Mouse (Mus musculus) brain, embryonic 18.5 days (tissue): ENCODE results near the gene Slc25a5.

ENCODE experiments used
- DNase-seq: peaks from one replicate; pipeline ENCODE4 v3.0.0-alpha.2; 2012; ENCODE audit warnings: low read depth, low spot score

Gene Slc25a5

GRCm38 (mm10) chrX:36799131-36799879 is 3.9 kb downstream of the Slc25a5 start:
- DNase-seq = no peak

- DNase-seq = no peak
These were observed 7.7 kb downstream of the Slc25a5 start for GRCm38 (mm10) chrX:36803189-36803588.

- DNase-seq = no peak
These were observed 8.7 kb downstream of the Slc25a5 start for GRCm38 (mm10) chrX:36804196-36804595.

- DNase-seq = no peak
These were observed 10.2 kb downstream of the Slc25a5 start for GRCm38 (mm10) chrX:36805466-36806235.

GRCm38 (mm10) chrX:36807360-36808317 is 12.2 kb downstream of the Slc25a5 start:
- peak; percentile 57 for DNase-seq

GRCm38 (mm10) chrX:36808318-36808683 is 12.8 kb downstream of the Slc25a5 start:
- no peak for DNase-seq

- DNase-seq = no peak
These were observed 15.9 kb downstream of the Slc25a5 start for GRCm38 (mm10) chrX:36811377-36811776.

- DNase-seq = no peak
These were observed 18.8 kb downstream of the Slc25a5 start for GRCm38 (mm10) chrX:36814161-36814836.

- DNase-seq = no peak
These were observed 19.6 kb downstream of the Slc25a5 start for GRCm38 (mm10) chrX:36815022-36815421.

- no peak for DNase-seq
These were observed 20.0 kb downstream of the Slc25a5 start for GRCm38 (mm10) chrX:36815439-36815838.

- no peak for DNase-seq
These were observed 21.0 kb downstream of the Slc25a5 start for GRCm38 (mm10) chrX:36816368-36816899.

GRCm38 (mm10) chrX:36816953-36817441 is 21.5 kb downstream of the Slc25a5 start:
- DNase-seq = no peak

- no peak for DNase-seq
These were observed 24.1 kb downstream of the Slc25a5 start for GRCm38 (mm10) chrX:36819575-36819974.

GRCm38 (mm10) chrX:36820201-36820600 is 24.8 kb downstream of the Slc25a5 start:
- no peak for DNase-seq

- no peak for DNase-seq
These were observed 28.7 kb downstream of the Slc25a5 start for GRCm38 (mm10) chrX:36823932-36824711.

GRCm38 (mm10) chrX:36825032-36825431 is 29.6 kb downstream of the Slc25a5 start:
- no peak for DNase-seq

- no peak for DNase-seq
These were observed 31.4 kb downstream of the Slc25a5 start for GRCm38 (mm10) chrX:36826873-36827272.

- DNase-seq = no peak
These were observed 34.8 kb downstream of the Slc25a5 start for GRCm38 (mm10) chrX:36830271-36830670.

- no peak for DNase-seq
These were observed 36.2 kb downstream of the Slc25a5 start for GRCm38 (mm10) chrX:36831632-36832031.
